Mouse (Mus musculus) cerebellum, postnatal 14 days (tissue): ENCODE measurements around the gene Uhrf1bp1.
A peak's percentile ranks its signal among the peaks of the same experiment; 100 is the strongest.

Experiments
- DNase-seq, 2 experiments: peaks; one replicate each; pipeline ENCODE4 v3.0.0; 2021; ENCODE audit warnings: mixed read lengths in 2 of 2

Gene Uhrf1bp1

GRCm38 (mm10) chr17:27916366-27916765, 60.1 kb downstream of the Uhrf1bp1 start:
- DNase-seq: no peak

GRCm38 (mm10) chr17:27920676-27921075, 64.4 kb downstream of the Uhrf1bp1 start:
- DNase-seq: no peak

- DNase-seq: no peak
Observed at GRCm38 (mm10) chr17:27922174-27922712, 66.0 kb downstream of the Uhrf1bp1 start.

GRCm38 (mm10) chr17:27925054-27925453, 68.8 kb downstream of the Uhrf1bp1 start:
- DNase-seq: no peak

GRCm38 (mm10) chr17:27925504-27925903, 69.3 kb downstream of the Uhrf1bp1 start:
- peak in 1 of 2 experiments; percentile 29 for DNase-seq

DNA sequence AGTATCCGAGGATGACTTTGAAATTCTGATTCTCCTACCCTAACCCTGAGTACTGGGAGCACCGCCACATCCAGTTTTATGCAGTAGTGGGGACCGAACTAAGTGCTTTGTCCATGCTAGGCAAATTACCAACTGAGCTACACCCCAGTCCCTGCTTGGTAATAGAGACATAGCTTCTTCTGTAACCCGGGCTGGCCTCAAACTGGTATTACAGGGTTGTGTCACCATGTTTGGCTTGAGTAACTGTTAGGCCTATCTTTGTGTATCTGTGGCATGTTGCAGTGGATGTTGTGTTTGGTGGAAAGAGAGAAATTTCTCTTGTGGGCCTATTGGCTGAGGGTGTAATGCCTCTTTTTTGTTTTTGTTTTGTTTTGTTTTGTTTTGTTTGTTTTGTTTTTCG, 74.0 kb downstream of the Uhrf1bp1 start:
- no peak for DNase-seq

- no peak for DNase-seq
Observed at GRCm38 (mm10) chr17:27931826-27932225, 75.6 kb downstream of the Uhrf1bp1 start.

DNA sequence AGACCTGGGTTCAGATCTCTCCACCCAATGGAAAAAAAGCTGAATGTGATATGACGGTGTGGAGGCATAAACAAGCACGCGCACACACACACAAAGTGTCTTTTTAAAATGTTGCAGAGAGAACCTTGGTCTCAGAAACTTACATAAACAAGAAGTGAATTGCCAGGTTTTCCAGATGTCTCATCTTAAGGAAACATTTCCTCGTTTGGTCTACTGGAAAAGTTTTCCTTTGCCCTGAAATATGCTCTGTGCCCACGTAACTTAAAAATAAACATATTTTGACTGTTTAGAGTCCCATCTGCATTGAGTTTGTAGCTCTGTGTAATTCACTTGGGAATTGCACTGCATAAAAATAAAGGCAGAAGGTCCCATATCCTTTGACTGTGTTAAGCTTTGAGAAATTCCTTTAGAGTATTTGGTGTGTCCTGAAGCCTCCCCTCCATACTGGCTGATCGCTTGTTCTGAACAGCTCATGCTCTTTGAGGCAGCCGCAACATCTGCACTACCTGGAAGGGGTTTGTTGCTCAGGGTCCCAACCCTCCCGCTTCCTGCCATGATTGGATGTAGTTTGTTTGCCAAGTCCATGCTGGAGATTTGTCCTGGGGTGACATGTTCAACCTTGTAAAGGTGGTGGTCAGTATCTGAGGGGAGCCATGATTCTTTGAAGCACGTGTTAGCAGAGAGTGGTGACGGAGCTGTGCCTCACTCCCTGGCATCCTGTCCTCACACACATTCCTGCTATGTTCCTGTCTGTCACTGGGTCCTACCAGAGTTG, 78.1 kb downstream of the Uhrf1bp1 start:
- DNase-seq: no peak

- no peak for DNase-seq
Observed at GRCm38 (mm10) chr17:27935091-27935490, 78.8 kb downstream of the Uhrf1bp1 start.

GRCm38 (mm10) chr17:27937054-27937615, 80.9 kb downstream of the Uhrf1bp1 start:
- DNase-seq: no peak

DNA sequence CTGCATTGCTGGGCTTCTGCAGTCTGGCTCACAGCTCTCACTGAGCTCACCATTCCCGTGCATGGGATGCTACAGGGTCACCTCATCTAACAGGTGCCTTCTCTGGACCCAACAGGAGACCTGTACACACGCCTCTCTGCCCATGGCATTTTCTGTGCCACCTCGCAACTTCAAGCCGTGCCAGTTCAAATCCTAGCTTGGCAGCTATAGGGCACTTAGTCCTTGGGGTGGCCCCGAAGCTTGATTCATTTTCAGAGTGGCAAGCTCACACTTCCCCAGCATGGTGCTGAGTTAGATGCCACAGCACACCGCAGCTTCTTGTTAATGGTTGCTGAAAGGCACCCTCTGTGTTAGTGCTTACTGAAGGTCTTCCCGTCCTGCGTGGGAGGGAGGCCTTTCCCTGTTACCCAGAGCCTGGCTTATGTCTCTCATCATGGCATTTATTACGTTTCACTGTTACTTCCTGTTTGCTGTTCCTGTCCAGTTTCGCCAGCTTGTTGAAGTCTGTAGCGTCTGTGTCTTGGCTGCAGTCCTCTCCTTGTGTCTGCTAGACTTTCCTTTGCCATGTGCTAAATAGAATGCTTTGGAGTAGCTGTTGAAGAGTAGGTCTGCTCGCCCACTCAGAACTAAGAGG, 82.0 kb downstream of the Uhrf1bp1 start:
- peak; percentile 45 for DNase-seq

GRCm38 (mm10) chr17:27939028-27939427, 82.8 kb downstream of the Uhrf1bp1 start:
- peak in 1 of 2 experiments; percentile 36 for DNase-seq

- no peak for DNase-seq
Observed at GRCm38 (mm10) chr17:27940352-27940751, 84.1 kb downstream of the Uhrf1bp1 start.

DNA sequence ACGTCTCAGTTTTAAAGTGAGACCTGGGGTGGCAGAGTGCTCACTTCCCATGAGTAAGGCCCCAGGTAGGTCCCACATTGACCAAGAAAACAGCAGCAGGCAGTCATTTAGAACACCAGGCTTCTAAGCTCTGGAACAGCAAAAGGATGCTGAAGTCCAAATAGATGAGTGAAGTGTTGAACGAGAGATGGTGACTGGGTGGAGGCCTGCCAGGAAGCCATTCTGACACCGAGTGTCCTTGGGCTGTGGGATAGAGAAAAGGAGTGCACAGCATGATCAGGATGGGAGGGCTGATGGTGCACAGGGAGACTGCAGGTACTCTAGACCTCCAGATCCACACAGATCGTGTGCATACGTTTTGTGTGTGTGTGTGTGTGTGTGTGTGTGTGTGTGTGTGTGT, 84.9 kb downstream of the Uhrf1bp1 start:
- DNase-seq: peak in 1 of 2 experiments; percentile 45

DNA sequence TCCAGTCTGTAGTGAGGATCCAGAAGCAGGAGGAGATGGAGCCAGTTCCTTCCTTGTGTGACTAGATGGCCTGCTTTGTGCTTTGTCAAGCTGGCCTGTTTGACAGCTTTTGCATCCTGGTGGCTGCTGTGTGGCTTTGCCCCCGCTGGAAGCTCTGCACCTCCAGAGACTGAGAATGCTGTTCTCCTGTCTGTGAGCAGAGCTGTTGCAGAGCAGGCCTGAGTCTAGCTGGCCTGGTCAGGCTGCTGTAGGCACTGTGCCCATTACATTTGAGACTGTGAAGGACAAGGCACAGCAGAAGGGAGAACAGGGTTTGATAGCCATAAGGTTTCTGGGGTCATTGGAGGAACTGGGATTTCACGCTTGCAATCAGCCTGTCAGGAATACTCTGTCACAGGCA, 85.5 kb downstream of the Uhrf1bp1 start:
- peak; percentile 72 to 76 for DNase-seq

GRCm38 (mm10) chr17:27942131-27942530, 85.9 kb downstream of the Uhrf1bp1 start:
- peak in 1 of 2 experiments; percentile 24 for DNase-seq

DNA sequence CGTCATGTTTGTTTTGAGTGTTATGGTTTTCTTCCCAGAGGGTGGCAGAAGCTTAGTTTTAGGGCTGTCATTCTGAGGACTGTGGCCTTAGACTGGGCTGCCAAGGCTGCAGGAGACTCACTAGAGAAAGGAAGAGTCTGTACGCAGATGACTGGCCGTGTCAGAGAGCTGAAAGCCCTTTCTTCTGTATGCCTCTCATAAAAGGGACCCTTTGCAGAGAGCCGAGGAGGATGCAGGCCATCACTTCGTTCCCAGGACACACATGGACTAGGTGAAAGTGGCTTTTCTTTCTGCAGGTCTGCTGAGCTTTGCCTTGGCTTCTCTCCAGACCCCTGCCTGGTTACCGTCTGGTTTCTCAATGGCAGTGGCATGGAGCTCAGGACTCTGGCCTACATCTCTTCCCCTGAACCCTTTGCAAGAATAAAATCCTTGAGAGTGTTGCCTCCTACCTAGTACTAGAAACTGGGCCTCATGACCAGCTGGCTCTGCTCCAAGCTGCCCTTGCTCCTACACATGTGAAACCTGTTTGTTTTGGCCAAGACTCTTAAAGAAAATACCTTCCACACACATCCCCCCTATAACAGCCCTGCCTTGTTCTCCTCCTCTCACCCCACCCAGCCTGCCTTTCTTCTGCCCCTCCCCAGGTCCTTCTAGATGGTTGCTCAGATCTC, 89.4 kb downstream of the Uhrf1bp1 start:
- peak; percentile 97 to 98 for DNase-seq

DNA sequence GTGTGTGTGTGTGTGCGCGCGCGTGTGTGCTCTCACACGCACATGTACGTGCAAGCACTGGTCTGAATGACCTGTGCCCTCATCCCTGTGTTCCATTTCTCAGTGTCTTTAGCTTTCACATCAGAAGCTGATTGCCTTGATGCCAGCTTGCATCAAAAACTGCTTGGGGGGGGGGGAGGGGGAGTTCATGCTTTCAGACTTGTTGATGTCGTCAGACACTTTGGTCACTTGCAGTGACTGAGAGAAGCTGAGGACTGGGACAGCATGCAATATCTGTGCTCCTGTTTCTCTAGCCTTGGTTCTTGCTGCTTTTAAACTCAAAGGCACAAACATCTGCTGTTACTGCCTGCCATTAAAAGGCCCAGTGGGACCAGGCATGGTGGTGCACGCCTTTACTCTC, 90.1 kb downstream of the Uhrf1bp1 start:
- DNase-seq: no peak

GRCm38 (mm10) chr17:27947155-27947554, 90.9 kb downstream of the Uhrf1bp1 start:
- DNase-seq: no peak
